Mouse (Mus musculus) heart, adult 8-10 months (tissue): ENCODE results near the gene Pus1. TPM values are rescaled to one million over a fixed set of nuclear protein-coding genes. Genes with fewer than 3 reads are reported as not detected.

Experiments
- DNase-seq: peaks from one replicate; pipeline ENCODE4 v3.0.0; 2022; ENCODE audit warnings: low spot score
- total RNA-seq, 4 experiments: library from RNA; stranded (reverse); gene quantifications; 2 replicates each; pipeline ENCODE4 v1.2.4; 2022

The Pus1 gene
- 10 to 100 TPM; 16.0 to 24.6 (median 21.3) TPM for total RNA-seq

DNA sequence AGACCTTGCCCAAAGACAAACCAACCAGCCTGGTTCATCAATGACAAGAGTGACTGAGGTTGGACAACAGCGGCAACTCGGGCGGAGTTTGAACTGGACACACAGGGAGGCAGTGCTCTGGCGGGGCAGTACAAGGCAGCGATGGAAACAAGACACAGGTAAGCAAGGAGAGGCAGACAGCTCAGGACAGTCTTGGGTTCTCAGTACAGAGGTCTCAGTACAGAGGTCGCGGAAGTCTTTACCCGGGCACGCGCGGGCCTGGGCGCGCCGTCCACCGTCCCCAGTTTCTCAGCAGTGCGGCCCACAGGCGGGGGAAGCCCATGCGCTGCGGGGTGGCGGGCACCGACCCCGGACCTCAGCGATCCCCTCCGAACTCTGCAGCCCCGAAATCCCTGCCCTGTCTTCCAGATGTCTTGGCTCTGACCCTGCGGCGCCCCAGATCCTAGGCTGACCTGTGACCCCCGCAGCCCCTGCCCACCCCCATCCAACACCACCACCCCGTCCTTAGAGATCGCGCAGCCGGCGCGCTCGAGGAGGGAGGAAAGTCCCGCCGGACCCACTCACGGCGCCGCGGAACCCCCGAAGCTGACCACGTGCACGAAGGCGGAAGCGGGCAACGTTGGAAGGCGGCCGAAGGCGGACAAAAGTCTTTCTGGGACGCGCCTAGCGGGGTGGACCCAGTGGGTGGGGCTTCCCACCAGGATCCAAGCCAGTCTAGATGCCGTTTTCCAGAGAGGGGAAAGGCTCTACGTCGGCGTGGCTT lies at the start of gene Pus1:
Pus1 (minus strand) TSS at position 662 of the 763 bp plus-strand sequence.
- DNase-seq: peak; percentile 98

DNA sequence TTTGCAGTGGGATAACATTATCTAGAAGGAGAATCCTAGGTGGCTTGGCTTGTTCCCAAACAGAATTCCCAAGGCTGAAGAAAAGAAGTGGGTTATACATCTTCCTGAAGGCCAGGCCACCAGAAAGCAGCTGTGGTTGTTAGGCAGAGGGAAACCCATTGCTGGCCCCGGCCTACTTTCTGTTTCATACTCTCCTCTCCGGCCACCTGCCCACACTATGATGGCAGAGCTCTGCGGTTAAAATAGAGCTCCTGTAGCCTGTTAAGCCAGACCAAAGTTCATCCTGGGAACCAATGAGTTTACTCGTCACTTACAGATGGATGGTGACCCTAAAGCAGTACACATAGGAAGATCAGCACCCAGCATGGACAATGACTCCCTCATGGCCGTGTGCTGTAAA lies 47.1 kb upstream of the Pus1 start:
- no peak for DNase-seq

DNA sequence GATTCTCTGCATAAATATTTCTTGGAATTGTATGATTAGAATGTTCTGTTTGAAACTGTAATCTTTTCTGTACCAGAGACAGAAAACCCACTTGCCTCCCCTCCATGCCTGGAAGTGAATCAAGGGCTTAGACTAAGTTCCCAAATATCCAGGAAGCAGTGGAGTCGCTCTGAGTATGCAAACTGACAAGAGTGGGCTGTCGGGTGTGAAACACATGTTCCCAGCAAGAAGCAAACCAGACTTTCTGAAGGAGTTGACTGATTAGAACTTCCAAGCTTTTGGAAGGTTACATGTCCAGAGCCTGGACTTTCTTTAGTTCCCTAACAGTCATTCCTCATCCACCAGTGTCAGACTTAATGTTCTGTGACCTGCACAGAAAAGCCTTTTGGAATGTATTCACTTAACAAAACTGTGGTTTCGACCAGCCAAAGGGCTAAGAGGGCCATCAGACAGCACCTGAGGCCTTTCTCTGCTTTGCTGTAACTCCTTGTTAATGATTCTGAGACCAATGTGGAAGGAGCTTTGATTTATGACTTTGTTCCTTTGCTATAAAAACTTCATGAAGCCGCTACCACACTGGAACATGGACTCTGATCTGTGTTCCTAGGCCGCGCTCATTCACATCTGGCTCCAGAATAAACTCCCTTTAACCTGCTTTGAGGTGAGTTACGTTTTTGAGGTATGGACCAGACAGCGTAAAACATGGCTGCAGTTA lies 46.5 kb upstream of the Pus1 start:
- DNase-seq: no peak

DNA sequence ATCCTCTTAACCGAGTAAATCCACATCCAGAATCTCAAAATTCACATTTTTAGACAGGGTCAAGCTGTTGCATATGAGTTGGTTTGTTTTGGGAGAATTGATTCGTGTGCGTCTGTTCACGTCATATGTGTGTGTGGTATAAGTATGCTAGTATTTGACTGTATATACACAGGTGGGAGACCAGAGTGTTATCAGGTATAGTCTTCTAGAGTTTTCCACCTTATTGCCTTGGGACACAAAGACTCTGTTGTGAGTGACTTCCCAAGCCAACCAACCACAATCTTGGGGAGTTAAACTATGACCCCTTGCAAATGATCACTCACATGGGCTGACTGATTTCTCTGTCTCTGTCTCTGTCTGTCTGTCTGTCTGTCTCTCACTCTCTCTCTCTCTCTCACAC lies 44.0 kb upstream of the Pus1 start:
- DNase-seq: no peak

DNA sequence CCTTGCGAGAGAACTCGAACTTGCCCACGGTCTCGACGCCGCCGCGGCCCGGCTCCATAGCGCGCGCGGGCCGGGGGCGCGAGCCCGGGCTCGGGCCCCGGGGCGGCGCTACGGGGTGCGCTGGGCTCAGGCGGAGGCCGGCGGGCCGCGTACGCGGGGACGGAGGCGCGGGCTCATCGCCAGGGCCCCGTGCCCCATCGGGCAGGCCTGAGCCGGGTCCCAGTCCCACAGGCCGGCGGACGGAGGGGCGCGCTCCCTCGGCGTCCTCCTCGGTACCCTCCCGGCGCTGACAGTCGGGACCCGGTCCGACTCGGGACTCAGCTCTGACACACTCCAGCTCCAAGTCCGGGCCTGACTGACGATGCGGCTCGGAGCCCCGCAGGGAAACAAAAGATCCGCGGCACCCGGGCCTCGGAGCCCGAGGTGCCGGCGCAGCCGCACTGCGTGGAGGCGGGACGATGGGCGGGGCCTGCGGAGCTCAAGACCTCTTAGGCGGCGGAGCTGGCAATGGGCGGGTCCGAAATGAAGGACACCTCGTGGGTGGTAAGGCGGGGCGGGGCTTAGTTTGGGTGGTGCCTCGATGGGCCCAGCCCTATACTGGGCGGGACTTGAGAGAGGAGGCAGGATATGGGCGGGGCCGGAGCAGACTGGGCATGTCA lies 29.3 kb upstream of the Pus1 start, which contains the start of gene Ulk1:
Ulk1 (minus strand) TSS at position 431 of the 659 bp plus-strand sequence.
- DNase-seq: peak; percentile 99

DNA sequence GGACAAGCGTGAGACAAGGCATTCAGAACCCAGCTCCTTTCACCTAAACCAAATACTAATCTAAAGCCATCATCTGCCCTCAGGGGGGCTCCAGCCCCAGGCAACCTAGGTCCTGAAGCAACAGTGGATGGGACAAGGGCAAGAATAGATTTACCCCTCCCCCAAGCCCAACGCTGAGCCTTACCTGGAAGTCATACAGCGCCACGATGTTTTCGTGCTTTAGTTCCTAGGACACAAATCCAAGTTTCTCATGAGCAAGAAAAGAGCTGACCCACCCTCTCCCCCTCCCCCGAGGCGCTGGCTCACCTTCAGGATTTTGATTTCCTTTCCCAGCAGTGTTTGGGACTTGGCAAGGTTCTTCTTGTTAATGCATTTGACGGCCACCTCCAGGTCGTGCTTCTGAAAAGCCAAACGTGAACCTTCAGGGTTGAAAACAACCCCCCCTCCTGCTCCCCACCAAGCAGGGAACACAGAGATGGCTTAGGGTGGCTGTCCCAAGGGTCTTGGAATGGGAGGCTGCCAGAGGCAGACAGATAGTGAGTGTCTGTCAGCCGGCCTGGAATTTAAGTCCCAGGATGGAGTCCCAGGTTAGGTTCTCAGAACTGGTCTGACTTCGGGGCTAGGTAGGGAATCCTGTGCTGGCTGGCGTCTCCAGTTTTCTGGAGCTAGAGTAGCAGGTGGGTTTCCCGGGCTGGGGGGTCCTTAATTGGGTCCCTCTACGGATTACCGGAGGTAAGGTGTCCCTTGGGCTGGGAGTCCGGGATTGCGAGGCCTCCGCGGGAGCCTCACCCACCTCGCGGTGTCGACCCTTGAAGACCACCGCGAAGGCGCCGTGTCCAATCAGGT lies 28.6 kb upstream of the Pus1 start:
- peak; percentile 26 for DNase-seq

DNA sequence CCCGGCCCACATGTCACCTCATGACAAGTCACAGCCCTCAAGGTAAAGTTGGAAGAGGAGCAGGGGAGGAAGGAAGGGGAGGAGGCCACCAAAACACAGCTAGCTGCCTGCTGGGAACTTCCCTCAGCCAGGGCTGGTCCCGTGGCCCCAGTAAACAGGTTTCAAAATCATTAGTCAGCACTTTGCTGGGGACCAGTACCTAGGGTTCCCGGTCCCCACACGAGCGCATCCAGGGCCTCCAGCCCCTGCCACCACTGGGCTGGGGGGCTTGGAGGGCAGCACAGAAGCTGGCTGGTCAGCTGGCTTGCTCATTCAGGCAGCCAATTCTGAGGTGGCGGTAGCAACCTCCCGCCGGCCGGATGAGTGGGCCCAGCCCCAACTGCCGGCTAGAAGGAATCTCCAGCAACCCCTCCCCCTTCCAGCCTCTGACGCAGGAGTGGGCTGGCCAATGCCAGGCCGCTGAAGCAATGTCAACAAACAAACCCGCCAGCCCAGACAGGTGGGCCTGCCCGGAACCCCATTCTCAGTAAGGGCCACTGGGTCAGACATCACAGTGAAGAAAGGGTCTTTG lies 27.7 kb upstream of the Pus1 start:
- DNase-seq: peak; percentile 92

DNA sequence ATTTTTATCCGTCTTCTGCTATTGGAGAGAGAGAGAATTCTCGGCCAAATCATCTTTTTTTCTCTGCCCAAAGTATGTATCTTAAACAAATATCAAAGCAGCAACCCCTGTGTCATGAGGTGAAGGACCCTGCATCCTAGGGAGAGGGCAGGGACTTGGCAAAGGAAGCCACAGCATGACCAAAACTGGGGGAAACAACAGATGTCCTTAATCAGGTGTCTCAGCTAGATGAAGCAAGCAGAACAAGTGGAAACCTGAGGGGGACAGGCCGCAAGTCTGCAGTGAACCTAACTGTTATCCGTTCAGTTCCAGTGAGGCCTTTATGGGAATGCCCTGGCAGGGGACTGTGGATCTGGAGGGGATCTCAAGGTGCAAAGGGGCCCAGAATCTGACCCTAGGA lies 27.0 kb upstream of the Pus1 start:
- DNase-seq: no peak

DNA sequence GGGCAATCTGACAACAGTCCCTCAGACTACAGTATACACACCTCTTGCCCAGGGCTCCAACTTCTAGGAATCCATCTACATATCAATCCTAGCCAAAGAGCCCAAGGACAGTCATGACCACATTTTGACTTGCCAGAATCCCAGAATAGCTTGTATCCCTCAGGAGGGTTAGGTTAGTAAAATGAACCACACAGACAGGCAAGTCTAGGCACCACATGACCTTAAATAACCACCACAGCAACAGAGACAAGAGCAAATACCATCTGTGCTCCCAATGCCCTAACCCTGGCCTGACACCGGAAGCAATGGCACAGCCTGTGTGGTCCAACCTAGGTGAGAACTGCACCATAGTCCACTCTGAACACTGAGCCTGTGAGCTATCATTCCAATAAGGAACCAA lies 26.2 kb upstream of the Pus1 start:
- peak; percentile 48 for DNase-seq

DNA sequence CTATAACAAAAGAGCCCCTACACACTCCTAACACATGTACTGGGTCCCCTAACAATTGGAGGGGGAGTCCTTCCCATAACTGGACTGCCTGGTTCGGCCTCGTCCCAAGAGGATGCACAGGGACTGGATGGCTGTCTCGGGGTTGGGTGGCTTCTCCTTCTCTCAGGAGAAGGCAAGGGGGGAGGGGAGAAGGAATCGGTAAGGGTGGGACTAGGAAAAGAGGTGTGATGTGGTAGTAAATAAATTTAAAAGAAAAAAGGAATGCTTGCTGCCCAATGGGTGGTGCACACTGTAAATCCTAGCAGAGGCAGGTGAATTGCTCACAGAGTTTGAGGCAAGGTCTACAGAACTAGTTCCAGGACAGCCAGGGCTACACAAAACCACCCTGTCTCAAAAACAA lies 25.7 kb upstream of the Pus1 start:
- no peak for DNase-seq

DNA sequence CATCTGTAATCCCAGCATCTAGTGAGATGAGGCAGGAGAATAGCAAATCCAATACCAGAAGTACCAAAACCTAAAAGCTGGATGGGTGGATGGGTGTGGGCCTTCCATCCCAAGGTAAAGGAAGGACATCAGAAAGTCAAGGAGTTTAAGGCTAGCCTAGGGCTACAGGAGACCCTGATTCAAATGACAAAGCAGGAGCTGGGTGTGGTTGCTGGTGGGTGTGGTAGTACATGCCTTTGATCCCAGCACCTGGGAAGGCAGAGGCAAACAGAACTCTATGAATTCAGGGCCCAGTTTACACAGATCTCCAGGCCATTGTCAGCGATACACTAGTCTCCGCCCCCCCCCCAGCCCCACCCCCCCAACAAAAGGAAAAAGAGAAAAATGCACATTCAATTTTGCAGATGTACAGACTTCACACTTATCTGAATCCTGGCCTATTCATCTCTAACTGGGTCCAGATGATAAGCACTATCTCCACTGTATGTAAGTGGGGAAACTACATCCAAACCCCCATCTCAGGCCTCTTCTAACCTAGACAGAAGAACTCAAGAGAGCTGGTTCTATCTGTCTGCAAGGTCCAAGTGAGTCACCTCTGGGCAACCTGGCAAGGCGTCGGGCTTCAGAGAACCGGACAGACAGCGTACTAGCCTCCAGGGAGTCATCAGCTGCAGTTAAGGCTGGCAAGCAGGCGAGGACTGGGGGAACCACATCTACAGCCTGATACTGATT lies 23.7 kb upstream of the Pus1 start:
- no peak for DNase-seq

DNA sequence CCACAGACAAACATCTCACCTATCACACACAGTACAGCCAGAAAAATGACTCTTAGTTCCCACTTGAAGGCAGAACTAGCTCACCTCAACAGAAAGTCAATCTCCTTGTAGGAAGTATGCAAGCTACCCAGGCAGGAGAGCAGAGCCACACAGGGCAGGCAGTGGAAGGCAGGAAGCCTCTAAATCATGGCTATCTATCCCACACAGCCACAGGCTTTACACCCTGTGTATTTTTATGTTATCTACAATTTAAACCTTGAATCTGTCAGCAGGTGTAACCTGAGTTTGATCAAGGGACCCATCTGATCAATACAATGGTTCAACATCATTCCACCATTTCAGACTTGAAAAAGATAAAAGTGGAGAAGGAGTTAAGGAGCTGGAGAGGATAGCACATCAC lies 22.4 kb upstream of the Pus1 start:
- DNase-seq: no peak

DNA sequence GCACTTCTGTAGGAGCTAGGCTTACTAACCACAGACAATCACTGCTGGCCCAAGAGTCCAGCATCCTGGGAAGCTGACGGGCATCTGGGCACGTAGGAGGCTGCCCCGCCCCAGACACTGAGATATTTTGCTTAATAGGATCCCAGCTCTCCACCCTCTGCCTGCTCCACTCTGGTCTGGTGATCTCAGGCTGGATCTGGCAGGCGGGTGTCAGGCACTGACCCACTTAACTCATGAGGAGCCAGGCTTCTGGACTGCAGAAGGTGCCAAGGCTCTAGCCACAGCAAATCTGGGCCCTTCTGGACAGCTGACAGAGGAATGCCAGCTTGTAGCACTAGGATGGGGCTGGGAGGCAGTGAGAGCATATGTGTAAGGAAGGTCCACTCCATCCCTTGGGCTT lies 21.7 kb upstream of the Pus1 start:
- peak; percentile 45 for DNase-seq

DNA sequence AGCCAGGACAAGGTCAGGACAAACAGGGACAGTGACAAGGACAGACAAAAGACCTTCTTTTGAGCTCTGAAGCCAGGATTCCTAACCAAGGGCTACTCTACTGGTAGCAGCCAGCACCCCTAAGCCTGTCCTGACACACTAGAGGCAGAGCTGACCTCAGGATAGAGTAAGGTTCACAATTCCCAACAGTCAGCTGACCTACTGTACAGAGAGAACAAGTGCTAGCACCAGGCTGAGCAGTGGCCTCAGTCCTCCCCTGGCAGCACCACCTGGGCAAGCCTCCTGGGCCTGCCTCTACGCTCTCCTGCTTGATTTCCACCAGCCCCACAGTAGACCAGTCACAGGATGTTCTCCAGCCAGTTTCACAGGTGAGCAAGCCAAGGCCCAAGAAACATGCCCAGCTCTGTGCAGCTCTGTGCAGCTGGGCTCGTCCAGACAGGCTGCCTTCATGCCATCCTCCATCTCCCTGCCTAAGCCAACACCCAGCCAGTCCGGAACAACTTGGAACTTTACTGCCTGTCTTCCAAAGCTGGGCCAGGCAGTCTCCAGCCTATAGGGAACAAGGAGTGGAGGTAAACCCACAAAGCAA lies 20.7 kb upstream of the Pus1 start:
- no peak for DNase-seq

DNA sequence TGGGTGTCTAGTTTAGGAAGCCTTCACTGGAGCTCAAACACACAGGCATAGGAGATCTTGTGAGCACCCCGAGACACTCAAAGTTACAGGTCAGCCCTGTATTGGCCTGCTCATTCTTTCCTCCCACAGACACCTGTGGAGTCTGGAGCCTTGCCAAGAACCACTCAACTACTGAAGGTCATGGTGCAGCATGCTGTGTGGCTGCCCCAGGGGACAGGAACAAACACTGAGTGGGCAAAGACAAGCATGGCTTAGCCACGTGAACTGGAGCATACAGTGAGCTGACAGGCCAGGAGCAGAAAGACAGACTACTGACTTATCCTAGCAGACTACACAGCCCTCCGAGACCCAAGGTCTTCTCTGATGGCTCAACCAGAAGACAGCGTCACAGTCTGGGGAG lies 17.2 kb upstream of the Pus1 start:
- DNase-seq: no peak

DNA sequence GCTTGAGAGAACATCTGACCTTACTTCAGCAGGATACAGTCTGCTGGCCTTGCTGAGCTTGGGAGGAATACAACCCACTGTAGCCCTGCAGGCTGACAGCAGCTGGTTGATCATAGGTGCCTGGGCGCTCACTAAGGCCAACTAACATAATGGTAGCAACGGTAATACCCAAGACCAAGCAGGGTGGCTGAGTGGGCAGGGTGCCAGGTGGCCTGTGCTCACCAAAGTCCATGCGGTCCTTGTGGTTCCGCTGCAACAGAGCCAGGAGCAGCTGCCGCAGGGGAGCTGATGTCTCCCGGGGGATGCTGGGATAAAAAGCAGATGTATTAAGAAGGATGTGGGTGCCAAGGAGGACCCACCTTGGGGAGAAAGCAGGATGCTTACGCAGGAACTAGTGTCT lies 13.9 kb upstream of the Pus1 start:
- no peak for DNase-seq

DNA sequence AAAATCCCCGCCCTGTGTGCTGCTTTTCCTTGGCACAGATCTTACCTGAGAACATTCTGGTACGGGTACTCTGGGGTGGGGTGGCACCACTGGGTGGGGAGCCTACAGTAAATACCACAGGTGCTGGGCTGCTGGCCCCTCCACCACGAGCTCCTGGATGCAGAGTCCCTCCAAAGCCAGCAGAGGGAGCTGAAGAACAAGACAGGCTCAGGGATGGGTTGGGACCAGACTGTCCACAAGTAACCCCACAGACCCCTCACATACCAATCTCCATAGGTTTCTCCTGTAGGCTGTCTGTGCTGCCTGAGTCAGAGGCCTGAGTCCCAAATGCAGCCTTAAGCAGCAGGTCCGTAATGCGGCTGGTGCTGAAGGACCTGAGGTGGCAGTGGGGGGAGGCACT lies 8.2 kb upstream of the Pus1 start:
- DNase-seq: peak; percentile 57

DNA sequence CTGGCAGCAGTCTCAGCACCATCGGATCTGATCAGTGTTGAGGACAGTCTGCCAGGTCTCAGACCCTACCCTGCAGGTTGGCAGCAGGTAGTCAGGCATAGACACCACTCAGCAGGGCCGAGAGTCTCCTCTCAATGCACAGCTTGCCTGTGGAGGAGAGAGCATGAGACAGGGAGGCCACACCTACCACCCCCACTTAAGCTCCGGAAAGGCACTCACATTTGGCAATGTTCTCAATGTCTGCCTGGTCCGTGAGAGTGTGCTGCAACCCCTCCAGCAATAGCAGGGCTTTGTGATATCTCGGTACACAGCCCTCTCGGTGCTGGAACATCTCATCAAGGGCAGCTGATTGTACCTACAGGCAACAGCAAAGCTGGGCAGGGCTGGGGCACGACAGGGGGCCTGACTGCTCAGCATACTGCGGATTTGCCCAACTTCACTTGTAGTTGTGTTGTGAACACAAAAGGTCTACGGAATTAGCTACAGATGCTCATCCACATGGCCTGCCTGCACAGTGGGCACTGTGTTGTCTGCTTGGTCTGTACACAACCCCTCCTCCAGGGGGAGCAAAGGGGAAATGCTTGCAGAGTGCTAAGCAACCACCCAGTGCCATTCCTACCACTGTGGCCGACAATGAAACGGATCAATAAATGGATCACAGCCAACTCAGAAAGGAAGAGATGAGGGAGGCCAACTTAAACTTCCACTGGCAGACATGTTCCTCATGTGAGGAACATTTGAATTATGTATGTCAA lies 5.8 kb upstream of the Pus1 start:
- DNase-seq: no peak

DNA sequence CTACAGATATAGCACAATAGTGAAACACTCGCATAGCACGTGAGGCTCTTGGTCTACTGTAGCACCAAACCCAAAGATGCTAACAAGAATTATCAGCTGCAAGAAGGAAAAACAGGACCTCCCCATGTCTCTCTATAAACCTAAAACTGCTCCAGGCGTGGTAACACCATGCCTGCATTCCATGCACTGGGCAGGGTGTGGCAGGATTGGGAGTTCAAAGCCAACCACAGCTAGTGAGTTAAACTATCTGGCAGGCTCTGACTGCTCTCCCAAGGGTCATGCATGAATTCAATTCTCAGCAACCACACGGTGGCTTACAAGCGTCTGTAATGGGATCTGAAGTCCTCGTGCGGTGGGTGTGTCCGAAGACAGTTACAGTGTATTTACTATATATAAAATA lies 2.7 kb upstream of the Pus1 start:
- no peak for DNase-seq
